Mouse (Mus musculus): ENCODE measurements around the gene Pdxk.
"Not testable (repeated sequence)": the region's sequence is repeated elsewhere in the genome, so short reads cannot be mapped to it uniquely, and the experiment has no call there.

Pdxk gene

DNA sequence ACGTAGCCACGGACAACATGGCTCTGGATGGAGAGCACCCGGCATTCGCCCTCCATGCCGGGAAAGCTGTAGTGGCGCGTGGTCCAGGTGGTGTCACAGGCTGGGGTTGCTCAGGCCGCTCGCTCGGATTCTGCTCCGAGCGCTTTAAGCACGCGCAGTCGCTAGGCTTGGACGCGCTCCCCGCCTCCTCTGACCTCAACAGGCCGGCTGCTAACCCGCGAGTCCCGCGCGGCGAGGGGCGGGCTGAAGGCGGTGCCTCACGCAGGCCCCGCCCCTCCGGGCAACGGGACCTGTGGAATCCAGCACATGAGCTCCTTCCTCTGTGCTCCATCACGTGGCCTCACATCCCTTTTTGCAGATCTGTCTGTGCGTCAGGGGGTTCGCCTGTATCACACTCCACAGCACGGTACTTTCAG is at the start of gene Pdxk:
Gene Pdxk, minus strand, starts transcription at position 184 of the 416 bp plus-strand sequence.
- peak; percentile 96 for DNase-seq (ENCODE audit: low read depth, low spot score)

DNA sequence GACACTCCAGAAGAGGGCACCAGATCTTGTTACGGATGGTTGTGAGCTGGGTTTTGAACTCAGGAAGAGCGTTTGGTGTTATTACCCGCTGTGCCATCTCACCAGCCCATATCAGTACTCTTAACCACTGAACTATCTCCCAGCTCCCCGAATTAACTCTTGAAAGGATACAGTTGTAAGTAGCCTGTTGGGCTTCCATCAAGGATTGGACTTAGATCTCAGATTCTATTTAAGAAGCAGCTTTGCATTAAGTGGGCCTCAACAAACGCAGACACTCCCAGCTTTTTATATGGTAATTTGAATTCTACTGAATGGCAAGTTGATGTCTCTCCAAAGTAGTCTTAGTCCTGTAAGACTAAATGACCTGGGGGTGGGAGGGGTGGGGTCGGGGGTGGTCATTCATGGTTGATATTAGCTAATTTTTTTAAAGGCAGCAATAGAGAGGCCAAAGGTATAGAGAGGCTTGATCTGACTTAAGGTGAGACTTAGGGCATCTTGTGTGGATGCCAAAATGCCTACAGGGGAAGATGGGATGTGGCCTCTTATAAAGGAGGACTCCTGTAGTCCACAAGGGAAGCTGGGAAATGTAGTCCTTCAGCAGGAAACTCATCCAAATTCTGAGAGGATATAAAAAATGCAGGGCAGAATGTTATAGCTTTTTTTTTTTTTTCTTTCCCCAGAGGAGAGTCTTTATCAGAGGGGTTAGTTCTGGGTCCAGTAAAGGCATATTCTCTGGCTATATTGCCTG is 38.4 kb upstream of the Pdxk start:
- no peak for DNase-seq (ENCODE audit: low read depth, low spot score)

DNA sequence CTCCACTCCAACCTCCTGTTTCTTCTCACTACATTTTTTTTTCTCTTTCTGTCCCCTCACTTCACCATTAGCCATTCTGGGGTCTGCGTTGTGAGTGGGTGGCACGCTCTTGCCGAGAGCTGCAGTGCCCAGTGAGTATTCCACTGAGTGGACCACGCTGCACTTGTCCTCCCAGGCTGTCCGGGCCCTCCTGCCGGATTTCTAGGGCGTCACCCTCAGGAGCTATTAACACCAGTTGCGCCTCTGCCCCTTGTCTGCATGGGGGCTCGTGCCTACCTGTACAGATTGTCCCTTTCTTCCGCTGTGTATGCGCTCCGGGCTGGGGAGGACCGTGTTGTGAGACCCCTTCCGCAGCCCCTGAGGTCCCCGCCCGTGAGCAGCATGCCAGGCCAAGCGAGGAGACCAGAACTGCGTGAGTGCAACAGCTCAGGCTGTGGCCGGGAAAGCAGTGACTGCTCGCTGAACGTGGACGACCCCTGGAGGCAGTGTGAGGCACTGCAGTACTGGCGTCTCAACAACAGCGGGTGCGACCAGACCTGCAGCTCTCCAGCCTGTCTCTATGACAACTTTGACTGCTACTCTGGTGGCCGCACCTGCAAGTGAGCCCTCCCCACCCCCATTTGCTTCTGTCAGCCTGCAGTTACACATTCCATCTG is 22.8 kb upstream of the Pdxk start:
- DNase-seq (ENCODE audit: low read depth, low spot score) = peak; percentile 76

DNA sequence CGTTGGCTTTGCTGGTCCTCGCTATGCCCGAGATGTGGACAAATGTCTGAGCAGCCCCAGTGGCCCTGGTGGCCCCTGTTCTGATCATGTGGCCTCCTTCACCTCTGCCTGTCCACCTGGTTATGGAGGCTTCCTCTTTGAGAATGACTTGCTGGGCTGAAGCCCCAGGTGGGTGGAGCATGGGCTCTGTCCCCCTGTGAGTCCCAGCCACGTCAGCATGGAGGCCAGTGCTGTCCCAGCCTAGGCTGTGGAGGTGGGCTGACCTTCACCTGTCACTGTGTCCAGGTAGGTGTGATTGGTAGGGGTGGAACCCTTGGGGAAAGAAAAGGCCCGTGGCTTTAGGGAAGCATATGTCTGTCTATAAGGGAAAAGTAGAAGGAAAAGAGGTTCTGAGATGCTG is 22.1 kb upstream of the Pdxk start:
- no peak for DNase-seq (ENCODE audit: low read depth, low spot score)

DNA sequence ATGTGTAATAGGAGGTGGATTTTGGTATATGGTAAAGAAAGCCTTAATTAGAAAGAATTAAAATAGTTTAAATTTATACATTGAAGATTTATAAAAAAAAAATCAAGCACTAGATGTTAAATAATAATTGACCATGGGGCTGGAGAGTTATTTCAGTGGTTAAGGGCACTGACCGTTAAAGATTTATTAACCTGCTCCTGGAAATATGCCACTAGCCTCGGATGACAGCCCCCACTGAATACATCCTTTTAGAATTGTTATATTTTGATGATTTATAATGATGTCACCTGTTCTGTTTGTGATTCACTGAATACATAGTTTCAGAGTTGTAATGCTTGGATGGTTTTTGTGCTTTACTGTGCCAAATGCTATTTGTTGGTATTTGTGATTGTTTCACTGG is 20.6 kb upstream of the Pdxk start:
- DNase-seq (ENCODE audit: low read depth, low spot score) = not testable (repeated sequence)

DNA sequence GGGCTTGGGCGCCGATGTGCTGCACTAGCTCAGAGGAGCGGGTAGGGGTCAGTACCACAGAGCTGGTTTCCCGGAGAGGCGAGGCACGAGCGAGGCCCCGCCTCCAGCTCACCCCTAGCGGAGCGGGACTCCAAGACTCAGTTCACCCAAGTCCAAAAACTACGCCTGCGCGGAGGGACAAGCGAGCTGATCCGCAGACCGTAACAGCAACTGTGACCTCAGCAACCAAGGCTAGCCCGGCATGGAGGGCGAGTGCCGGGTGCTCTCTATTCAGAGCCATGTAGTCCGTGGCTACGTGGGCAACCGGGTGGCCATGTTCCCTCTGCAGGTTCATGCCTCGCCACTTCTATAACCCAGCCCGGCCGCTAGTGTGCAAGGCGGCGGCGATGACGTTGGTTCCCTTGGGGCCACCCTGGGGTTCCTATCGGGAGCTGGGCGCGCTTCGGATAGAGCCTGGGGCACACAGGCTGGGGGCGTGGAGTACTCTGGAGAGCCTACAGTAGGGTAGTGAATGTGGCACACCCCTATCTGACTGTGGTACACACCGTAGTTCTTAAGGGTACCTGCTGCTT is 17.2 kb upstream of the Pdxk start:
- DNase-seq (ENCODE audit: low read depth, low spot score) = peak; percentile 87

DNA sequence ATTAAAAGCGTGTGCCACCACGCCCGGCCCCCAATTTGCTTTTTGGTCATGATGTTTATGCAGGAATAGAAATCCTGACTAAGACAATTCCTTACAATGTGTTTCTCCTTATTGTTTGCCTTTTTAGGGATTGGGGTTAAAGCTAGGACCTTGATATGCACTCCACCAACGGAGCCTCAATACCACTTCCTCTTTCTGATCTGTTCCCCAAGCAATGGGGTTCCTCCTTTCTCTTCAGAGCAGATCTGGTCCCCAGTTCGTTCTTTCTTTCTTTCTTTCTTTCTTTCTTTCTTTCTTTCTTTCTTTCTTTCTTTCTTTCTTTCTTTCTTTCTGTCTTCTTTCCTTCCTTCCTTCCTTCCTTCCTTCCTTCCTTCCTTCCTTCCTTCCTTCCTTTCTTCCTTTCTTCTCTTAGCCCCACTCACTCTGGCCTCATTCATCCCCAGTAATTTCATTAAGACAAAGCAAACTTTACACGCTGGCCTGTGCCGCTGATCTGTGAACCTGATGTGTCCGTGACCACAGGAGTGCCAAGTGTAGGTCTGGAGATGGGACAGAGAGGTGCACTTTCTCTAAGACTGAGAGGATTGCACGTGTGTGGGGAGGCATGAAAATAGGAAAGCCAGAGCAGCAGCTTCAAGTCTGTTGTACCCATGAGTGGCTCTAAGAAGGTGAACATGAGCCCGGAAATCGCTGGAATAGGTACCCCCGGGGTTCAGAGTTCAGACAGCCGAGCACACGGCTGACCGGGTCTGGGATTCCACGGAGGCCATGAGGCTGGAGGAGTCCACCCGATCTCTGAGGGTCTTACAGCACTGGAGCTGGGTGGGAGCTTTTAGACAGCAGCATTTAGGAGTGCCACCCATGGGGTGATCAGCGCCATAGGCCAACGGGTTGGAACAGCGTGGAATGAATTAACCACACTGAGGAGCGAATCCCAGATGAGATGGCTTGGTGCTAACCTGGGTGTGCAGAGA is 16.5 kb upstream of the Pdxk start:
- DNase-seq (ENCODE audit: low read depth, low spot score) = no peak

DNA sequence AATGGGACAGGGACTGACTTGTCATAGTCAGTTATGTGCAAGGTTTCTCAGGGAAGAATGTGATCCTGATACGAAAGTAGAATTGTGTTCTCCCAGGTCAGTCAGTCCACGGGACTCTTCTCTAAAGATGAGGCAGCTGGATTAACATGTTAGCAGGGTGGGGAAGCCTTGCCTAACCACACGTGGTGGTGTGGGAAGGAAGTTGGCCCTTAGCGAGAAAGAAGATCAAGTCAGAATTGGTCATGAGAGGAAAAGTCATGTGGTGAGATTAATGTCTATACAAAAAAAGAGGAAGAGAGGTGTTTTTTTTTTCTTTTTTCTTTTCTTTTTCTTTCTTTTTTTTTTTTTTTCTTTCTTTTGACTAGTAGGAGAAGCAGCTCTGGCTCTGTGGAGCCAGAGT is 12.0 kb upstream of the Pdxk start:
- DNase-seq (ENCODE audit: low read depth, low spot score) = no peak

DNA sequence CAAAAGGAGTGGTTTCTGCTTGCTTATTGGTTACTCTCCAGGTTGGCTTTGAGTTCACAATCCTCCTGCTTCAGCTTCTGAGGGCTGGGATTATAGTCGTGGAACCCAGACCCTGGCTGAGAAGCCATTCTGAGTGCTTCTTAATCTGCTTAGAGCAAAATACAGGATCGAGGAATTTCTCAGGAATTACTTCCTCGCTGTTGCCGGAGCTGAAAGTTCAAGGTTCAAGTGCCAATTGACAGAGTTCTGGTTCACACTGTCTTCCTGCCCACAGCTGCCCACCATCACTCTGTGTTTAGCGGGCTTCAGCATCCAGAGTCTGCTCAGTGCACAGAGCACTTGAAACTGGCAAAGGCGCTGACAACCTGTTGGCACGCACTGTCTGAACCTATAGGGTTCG is 10.0 kb upstream of the Pdxk start:
- no peak for DNase-seq (ENCODE audit: low read depth, low spot score)

DNA sequence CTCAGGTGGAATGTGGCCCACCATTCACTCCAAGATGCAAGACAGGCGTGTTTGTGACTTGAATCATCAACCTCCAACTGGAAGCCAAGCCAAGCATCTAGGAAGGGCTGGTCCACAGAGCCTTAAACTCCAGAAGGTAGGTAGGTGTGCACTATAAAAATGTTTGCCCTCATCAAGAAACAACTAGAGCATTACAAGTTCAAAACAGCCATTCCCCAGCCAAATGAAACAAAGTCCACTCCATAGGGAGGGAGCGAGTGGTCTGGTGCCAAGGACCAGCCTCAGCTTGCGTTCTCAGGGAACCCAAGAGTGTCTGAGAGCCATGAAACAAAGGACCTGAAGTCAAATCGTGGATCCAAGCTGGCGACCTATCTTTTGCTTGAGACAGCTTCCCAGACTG is 8.7 kb upstream of the Pdxk start:
- DNase-seq (ENCODE audit: low read depth, low spot score) = no peak

DNA sequence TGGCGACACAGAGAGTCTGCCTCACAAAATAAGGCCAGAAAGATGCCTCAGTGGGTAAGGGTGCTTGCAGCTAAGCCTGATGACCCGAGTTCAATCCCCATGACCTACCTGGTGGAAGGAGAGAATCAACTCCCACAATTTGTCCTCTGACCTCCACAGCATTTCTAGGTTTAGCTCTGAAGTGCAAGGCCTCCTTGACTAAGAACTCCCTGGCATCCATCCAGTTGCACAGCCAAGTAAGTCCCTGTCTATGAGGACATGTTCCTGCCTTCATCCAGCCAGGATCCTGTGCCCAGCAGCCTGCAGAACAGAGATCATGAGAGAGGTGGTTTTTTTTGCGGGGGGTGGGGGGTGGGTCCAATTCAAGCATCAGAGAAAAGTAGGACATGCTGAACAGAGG is 7.3 kb upstream of the Pdxk start:
- no peak for DNase-seq (ENCODE audit: low read depth, low spot score)

DNA sequence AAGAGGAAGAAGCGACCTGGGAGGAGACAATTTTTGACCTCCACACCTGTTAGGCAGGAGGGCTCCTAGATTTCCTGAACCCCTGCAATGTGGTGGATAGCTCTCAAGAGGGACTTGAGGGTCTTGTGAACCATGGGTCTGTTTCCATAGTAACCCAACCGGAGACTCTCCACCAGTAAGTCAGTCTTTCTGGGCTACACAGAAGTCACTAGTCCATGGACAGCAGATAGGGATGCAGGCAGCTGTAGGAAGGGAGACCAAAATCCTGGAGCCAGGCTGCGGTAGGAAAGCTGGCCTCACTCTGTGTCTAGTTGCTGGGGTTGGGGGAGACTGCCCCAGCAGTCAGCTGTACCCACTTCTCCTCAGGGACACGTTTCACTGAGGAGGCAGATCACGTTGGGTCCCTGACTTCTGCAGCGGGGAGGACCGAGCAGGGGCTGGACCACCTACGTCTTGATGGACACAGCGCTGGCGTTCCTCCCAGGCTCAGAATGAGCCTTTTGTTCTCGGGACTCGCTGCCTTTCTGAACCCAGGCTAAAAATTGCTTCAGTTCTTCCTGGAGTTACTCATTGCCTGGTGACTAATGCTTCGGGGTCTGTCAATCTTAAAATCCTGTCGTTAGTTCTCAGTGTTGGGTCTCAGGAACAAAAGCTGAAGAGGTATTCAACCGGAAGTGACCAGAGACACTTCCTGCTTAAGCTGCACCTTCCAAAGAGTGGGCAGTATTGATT is 6.0 kb upstream of the Pdxk start:
- DNase-seq (ENCODE audit: low read depth, low spot score) = no peak

DNA sequence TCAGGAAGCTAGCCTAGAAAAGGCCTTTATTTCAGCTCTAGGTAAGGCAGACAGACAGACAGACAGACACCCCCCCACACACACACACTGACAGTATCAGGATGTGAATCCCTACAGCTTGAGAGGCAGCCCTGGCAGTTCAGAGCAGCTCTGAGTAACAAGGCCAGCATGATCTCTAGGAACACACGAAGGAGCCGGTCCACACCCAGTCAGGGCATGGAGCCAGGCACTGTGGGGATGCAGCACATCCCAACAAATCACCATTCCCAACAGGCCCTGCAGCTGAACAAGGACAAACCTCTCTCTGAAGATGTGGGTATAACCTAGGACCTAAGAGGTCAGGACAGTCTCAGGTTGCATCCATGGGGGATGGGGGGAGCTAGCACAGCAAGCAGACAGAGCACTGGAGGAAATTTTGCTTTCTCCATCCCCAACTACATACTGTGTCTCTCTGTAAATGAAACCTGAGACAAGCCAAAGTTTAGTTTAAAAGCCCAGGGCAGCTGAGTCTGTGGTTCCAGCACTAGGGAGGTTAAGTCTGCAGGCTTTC is 3.1 kb upstream of the Pdxk start:
- DNase-seq (ENCODE audit: low read depth, low spot score) = no peak

DNA sequence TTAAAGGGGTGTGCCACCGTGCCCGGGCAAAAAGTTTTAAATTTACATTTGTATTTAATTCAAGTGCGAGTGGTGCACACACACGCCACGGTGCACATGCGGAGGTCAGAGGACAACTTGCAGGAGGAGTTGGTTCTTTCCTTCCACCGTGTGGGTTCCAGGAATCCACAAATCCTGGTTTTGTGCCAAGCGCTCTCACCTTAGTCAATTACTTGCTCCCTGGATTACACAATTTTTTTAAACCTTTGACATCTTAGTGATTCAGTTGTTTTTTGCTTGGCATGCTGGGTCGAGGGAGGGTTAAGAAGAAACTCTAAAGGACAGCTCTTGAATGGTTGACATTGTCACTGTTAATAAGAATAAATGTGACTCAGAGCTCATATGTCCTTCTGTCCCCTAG is 1.9 kb upstream of the Pdxk start:
- DNase-seq (ENCODE audit: low read depth, low spot score) = no peak

DNA sequence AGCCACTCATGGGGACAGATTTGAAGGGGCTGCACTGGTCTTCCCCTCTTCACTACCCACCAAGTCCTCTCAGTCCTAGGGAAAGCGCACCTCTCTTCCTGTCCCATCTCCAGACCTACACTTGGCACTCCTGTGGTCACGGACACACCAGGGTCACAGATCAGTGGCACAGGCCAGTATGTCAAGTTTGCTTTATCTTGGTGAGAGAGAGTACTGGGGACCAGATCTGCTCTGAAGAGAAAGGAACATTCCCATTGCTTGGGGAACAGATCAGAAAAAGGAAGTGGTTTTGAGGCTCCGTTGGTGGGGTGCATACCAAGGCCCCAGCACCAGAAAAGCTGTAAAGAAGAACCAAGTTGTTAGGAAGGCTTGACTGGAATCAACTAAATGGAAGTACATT is 697 bp upstream of the Pdxk start:
- peak; percentile 29 for DNase-seq (ENCODE audit: low read depth, low spot score)

DNA sequence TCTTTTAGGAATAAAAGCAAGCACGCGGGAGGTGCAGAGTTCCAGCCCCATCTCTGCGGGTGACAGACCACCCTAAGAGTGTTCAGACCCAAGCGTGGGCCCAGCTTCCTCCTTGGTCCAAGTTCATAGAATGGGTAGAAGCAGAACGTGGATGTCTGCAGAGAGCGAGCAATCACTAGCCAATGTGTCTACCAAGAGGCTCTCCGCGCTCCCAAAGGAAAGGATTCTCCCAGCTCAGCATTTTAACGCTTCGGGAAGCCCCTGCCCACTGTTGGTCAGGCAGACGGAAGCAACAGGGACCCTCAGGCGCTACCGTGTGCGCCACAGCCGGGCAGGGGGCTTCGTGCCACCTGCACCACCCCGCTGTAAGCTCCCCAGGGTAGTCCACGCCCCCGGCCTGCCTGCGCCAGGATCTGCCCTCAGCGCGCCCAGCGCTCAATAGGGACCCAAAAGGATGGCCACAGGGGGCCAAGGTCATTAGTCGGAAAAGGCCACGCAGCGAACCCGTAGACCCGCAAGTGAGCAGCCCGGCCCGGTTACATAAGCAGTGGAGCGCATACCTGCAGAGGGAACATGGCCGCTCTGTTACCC is 479 bp downstream of the Pdxk start:
- DNase-seq (ENCODE audit: low read depth, low spot score) = no peak

DNA sequence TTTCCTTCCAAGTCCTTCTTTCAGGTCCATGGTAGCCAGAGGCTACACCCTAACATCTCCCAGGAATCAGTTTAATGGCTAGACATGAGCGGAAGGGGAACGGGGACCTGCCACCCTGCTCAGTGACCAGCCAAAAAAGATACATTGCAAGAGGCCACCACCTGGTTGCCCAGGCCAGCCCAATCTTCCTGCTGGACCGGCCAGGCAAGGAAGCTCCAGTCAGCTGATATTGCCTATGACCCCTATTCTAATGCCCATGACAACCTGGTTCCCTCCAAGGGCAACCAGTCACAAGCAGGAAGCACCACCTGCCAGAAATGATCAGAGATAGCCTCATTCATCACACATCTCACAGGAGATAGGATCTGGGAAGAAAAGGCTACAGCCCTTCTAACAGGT is 1.0 kb downstream of the Pdxk start:
- no peak for DNase-seq (ENCODE audit: low read depth, low spot score)

DNA sequence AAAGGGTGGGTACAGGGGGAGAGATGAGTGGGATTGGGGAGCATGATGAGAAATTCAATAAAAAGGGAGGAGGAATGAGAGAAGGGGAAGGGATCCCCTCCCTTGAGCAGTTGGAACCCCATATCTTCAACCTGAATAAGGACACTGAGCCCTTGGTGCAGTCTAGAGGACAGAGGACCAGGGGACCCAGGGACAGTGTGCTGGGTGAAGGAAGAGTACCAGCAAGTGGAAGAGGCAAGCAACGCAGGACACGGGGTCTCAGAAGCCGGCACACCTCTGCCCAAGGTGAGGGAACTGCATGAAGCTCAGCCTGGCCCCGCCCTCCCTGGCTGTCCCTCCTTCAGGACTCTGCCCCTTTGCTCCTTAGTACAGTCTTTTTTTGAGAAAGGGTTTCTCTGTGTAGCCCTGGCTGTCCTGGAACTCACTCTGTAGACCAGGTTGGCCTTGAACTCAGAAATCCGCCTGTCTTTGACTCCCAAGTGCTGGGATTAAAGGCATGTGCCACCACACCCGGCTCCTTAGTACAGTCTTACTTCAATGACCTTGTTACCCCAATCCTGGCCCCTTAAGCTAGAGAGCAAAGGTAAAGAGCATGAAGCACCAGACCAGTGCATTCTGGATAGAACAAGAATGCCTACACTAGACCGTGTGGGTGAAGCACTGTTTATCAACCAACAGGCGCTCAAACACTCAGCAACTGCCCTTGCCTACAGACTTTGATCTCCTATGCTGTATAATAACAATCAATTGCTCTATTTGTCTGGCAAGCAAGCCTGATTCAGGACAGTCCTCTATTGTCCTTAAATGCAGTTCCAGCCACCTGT is 1.6 kb downstream of the Pdxk start:
- DNase-seq (ENCODE audit: low read depth, low spot score) = no peak

DNA sequence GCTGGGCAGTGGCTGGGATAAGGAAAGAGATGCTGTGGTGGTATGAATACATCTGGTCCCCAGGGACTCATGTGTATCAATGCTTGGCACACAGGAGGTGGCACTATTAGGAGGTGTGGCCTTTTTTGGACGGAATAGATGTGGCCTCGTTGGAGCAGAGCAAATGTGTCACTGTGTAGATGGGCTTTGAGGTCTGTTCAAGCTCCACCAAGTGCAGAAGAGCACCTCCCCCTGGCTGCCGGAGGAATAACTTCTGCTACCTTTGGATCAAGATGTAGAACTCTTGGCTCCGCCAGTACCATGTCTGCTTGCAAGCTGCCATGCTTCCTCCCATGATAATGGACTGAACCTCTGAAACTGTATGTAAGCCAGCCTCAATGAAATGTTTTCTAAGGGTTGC is 3.0 kb downstream of the Pdxk start:
- DNase-seq (ENCODE audit: low read depth, low spot score) = peak; percentile 31

DNA sequence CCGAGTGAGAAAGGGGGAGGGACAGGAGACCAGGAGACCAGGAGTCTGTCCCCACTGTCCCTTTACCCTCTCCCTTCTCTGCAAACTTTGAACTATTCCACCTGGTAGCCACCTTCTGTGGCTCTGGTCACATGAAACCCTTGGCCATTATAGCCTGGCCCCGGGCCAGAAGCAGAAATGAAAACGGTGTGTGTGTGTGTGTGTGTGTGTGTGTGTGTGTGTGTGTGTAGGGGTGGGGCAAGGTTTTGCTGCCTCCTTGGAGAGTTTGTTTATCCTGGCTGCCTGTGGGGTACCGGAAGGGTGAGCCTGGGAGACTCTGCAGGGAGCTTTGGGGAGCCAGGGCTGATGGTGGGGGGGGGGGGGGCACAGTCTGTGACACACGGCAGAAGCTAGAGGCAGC is 4.3 kb downstream of the Pdxk start:
- no peak for DNase-seq (ENCODE audit: low read depth, low spot score)

All from CD4-positive helper T cell, adult 2 months (primary cell).